Mouse (Mus musculus) c-Kit-positive CD71-negative TER-119-negative erythroid progenitor cells, embryonic 14.5 days (primary cell): ENCODE data around the gene Gm21885.
"Not testable (repeated sequence)": the region's sequence is repeated elsewhere in the genome, so short reads cannot be mapped to it uniquely, and the experiment has no call there.

Source experiments
- DNase-seq: peaks from one replicate; pipeline ENCODE4 v3.0.0-alpha.2; 2013; ENCODE audit warnings: low read depth

Gm21885 gene

GRCm38 (mm10) chr11:94281199-94282181 lies at the start of gene Gm21885:
Gm21885 (plus strand) TSS chr11:94281873.
- DNase-seq, result no peak

- no peak for DNase-seq
These were observed 48.3 kb upstream of the Gm21885 start for GRCm38 (mm10) chr11:94233405-94233804.

- no peak for DNase-seq
These were observed 47.3 kb upstream of the Gm21885 start for GRCm38 (mm10) chr11:94234380-94234779.

GRCm38 (mm10) chr11:94234857-94235256 lies 46.8 kb upstream of the Gm21885 start:
- DNase-seq, result no peak

GRCm38 (mm10) chr11:94236074-94236473 lies 45.6 kb upstream of the Gm21885 start:
- peak; percentile 70 for DNase-seq

- DNase-seq, result no peak
These were observed 42.9 kb upstream of the Gm21885 start for GRCm38 (mm10) chr11:94238786-94239185.

GRCm38 (mm10) chr11:94239706-94240105 lies 42.0 kb upstream of the Gm21885 start:
- no peak for DNase-seq

GRCm38 (mm10) chr11:94242760-94243421 lies 38.8 kb upstream of the Gm21885 start:
- no peak for DNase-seq

- DNase-seq, result no peak
These were observed 38.1 kb upstream of the Gm21885 start for GRCm38 (mm10) chr11:94243422-94244180.

- DNase-seq, result no peak
These were observed 37.3 kb upstream of the Gm21885 start for GRCm38 (mm10) chr11:94244385-94244784.

- DNase-seq, result no peak
These were observed 35.5 kb upstream of the Gm21885 start, which contains the start of gene Wfikkn2 for GRCm38 (mm10) chr11:94245955-94246788. Wfikkn2 (minus strand) TSS chr11:94246005.

- DNase-seq, result no peak
These were observed 34.9 kb upstream of the Gm21885 start for GRCm38 (mm10) chr11:94246789-94247061.

GRCm38 (mm10) chr11:94253156-94253555 lies 28.5 kb upstream of the Gm21885 start:
- DNase-seq, result no peak

- DNase-seq, result no peak
These were observed 28.0 kb upstream of the Gm21885 start for GRCm38 (mm10) chr11:94253691-94254090.

- DNase-seq, result no peak
These were observed 25.9 kb upstream of the Gm21885 start for GRCm38 (mm10) chr11:94255733-94256132.

GRCm38 (mm10) chr11:94257987-94258386 lies 23.7 kb upstream of the Gm21885 start:
- DNase-seq, result no peak

- no peak for DNase-seq
These were observed 21.9 kb upstream of the Gm21885 start for GRCm38 (mm10) chr11:94259814-94260213.

GRCm38 (mm10) chr11:94261585-94262370 lies 19.9 kb upstream of the Gm21885 start:
- DNase-seq, result no peak

GRCm38 (mm10) chr11:94265134-94265785 lies 16.4 kb upstream of the Gm21885 start:
- DNase-seq, result peak; percentile 60

GRCm38 (mm10) chr11:94266155-94266554 lies 15.5 kb upstream of the Gm21885 start:
- not testable (repeated sequence) for DNase-seq
